Mouse (Mus musculus) MEL (cell line): ENCODE results near the gene Abca17. TPM values are rescaled to one million over a fixed set of nuclear protein-coding genes. Genes with fewer than 3 reads are reported as not detected.

ENCODE experiments used
- DNase-seq: peaks from one replicate; pipeline ENCODE4 v3.0.0; 2011; ENCODE audit warnings: low read depth, low spot score
- H3K27ac ChIP-seq: 2 replicates; pipeline ENCODE4 v1.5.1; 2012; ENCODE audit warnings: low read depth, mild to moderate bottlenecking, control low read depth, low read length, moderate library complexity; ENCODE audit not compliant: control insufficient read depth
- H3K27me3 ChIP-seq, 2 experiments: fragments of 150-350 bp in 1 of 2; sonication (generic) in 1 of 2; 2 replicates each; pipeline ENCODE4 v1.6.1; 2012; ENCODE audit warnings: low read length in 2 of 2, mild to moderate bottlenecking in 2 of 2, improper control_type of control experiment in 1 of 2, moderate library complexity in 1 of 2; ENCODE audit not compliant: insufficient read depth in 2 of 2, control insufficient read depth in 1 of 2
- H3K36me3 ChIP-seq, 2 experiments: 2 replicates each; pipeline ENCODE4 v1.6.1; 2012 to 2014; ENCODE audit warnings: low read length in 2 of 2, improper control_type of control experiment in 1 of 2, inconsistent platforms in 1 of 2, mild to moderate bottlenecking in 1 of 2; ENCODE audit not compliant: insufficient read depth in 2 of 2, control insufficient read depth in 1 of 2
- H3K4me1 ChIP-seq, 2 experiments: fragments of 150-350 bp in 1 of 2; sonication (generic) in 1 of 2; 2 replicates each; pipeline ENCODE4 v1.6.1; 2012; ENCODE audit warnings: low read length in 2 of 2, improper control_type of control experiment in 1 of 2, mild to moderate bottlenecking in 1 of 2; ENCODE audit not compliant: insufficient read depth in 2 of 2, control insufficient read depth in 1 of 2
- H3K4me3 ChIP-seq, 2 experiments: fragments of 150-350 bp in 1 of 2; sonication (generic) in 1 of 2; 2 replicates each; pipeline ENCODE4 v1.5.1; 2012; ENCODE audit warnings: low read depth in 2 of 2, low read length in 2 of 2, mild to moderate bottlenecking in 2 of 2, moderate library complexity in 2 of 2, control low read depth in 1 of 2, improper control_type of control experiment in 1 of 2; ENCODE audit not compliant: control insufficient read depth in 1 of 2, insufficient read depth in 1 of 2
- H3K79me2 ChIP-seq: 2 replicates; pipeline ENCODE4 v1.6.1; 2012; ENCODE audit warnings: mild to moderate bottlenecking, low read length, moderate library complexity; ENCODE audit not compliant: control insufficient read depth, poor library complexity, insufficient read depth
- H3K9ac ChIP-seq: 2 replicates; pipeline ENCODE4 v1.6.1; 2012; ENCODE audit warnings: low read depth, mild to moderate bottlenecking, control low read depth, low read length, moderate library complexity; ENCODE audit not compliant: control insufficient read depth, poor library complexity, severe bottlenecking
- H3K9me3 ChIP-seq: fragments of 150-350 bp; sonication (generic); replicated peaks from 2 replicates; pipeline ENCODE4 v1.6.1; 2012; ENCODE audit warnings: mild to moderate bottlenecking, low read length, improper control_type of control experiment, moderate library complexity; ENCODE audit not compliant: insufficient read depth
- CHD1 ChIP-seq: IDR thresholded peaks from 2 replicates; pipeline ENCODE4 v1.6.1; 2012; ENCODE audit warnings: low read depth, mild to moderate bottlenecking, inconsistent platforms, low read length, improper control_type of control experiment
- CTCF ChIP-seq, 3 experiments: IDR thresholded peaks in 2 of 3; conservative IDR thresholded peaks in 1 of 3; 2 replicates each; pipeline ENCODE4 v1.5.1; 2011 to 2012; ENCODE audit warnings: low read length in 3 of 3, low read depth in 2 of 3, mild to moderate bottlenecking in 2 of 3, improper control_type of control experiment in 1 of 3, inconsistent platforms in 1 of 3, mixed read lengths in 1 of 3, moderate library complexity in 1 of 3; ENCODE audit not compliant: control insufficient read depth in 1 of 3, insufficient read depth in 1 of 3, poor library complexity in 1 of 3, severe bottlenecking in 1 of 3
- EP300 ChIP-seq, 2 experiments: IDR thresholded peaks; 2 replicates each; pipeline ENCODE4 v1.6.1; 2011; ENCODE audit warnings: improper control_type of control experiment in 2 of 2, low read length in 2 of 2, low read depth in 1 of 2, mild to moderate bottlenecking in 1 of 2
- JUND ChIP-seq: IDR thresholded peaks from 2 replicates; pipeline ENCODE4 v1.6.1; 2011; ENCODE audit warnings: low read depth, mild to moderate bottlenecking, improper control_type of control experiment, low read length
- MAZ ChIP-seq: IDR thresholded peaks from 2 replicates; pipeline ENCODE4 v1.6.1; 2012; ENCODE audit warnings: low read depth, mild to moderate bottlenecking, inconsistent platforms, low read length, improper control_type of control experiment
- MXI1 ChIP-seq: IDR thresholded peaks from 2 replicates; pipeline ENCODE4 v1.6.1; 2011; ENCODE audit warnings: mild to moderate bottlenecking, low read depth, low read length, improper control_type of control experiment
- POLR2A ChIP-seq, 2 experiments: IDR thresholded peaks; 2 replicates each; pipeline ENCODE4 v1.6.1; 2011 to 2012; ENCODE audit warnings: low read length in 2 of 2, mild to moderate bottlenecking in 2 of 2, control low read depth in 1 of 2, improper control_type of control experiment in 1 of 2, low read depth in 1 of 2, moderate library complexity in 1 of 2; ENCODE audit not compliant: control insufficient read depth in 1 of 2, insufficient read depth in 1 of 2, poor library complexity in 1 of 2
- POLR2AphosphoS5 ChIP-seq: IDR thresholded peaks from 2 replicates; pipeline ENCODE4 v1.6.1; 2012; ENCODE audit warnings: low read depth, borderline replicate concordance, mild to moderate bottlenecking, inconsistent platforms, low read length, moderate library complexity, mixed read lengths
- RAD21 ChIP-seq: IDR thresholded peaks from 2 replicates; pipeline ENCODE4 v1.6.1; 2011; ENCODE audit warnings: mild to moderate bottlenecking, low read depth, low read length, improper control_type of control experiment
- SIN3A ChIP-seq: IDR thresholded peaks from 2 replicates; pipeline ENCODE4 v1.6.1; 2012; ENCODE audit warnings: low read length, improper control_type of control experiment, inconsistent platforms
- USF1 ChIP-seq: IDR thresholded peaks from 2 replicates; pipeline ENCODE4 v1.6.1; 2014; ENCODE audit warnings: low read depth, mild to moderate bottlenecking, inconsistent platforms, low read length, improper control_type of control experiment, moderate library complexity
- polyA plus RNA-seq, 2 experiments: library from polyadenylated mRNA; stranded (reverse) in 1 of 2; unstranded in 1 of 2; fragments of >175 nt in 1 of 2; fragments of >200 nt in 1 of 2; gene quantifications; 2 replicates each; pipeline versions ENCODE4 v1.2.1 to v1.2.4; 2012; ENCODE audit warnings: low replicate concordance in 2 of 2, low read depth in 1 of 2; ENCODE audit not compliant: insufficient read length in 2 of 2, insufficient read depth in 1 of 2, missing spikeins in 1 of 2
- total RNA-seq: library from RNA; depleted of rRNA; stranded (reverse); fragments of 300-350 nt; gene quantifications from 2 replicates; pipeline ENCODE4 v1.2.3, GENCODE M21; 2012

Gene Abca17
- total and polyA plus RNA-seq, 3 experiments: 0.03 to 0.04 TPM; not detected in 1

GRCm38 (mm10) chr17:24248641-24249040, 102.2 kb downstream of the Abca17 start:
- peak; percentile 47 for DNase-seq
- Histone ChIP-seq H3K9me3 (no peaks in the 10 kb centered on the region), H3K9ac (no peak overlapping the region), H3K36me3 (peaks cover 8 to 21% of the 10 kb centered on the region in 2 experiments), H3K79me2 (peaks cover 21% of the 10 kb centered on the region), H3K27me3 (no peaks in the 10 kb centered on the region), H3K27ac (no peak overlapping the region), H3K4me3 (no peak overlapping the region), H3K4me1 (peaks cover 0 to 7% of the 10 kb centered on the region in 2 experiments; a peak in 2 of 4 replicates)
- TF ChIP-seq RAD21: peak; percentile 7
- no peak for TF ChIP-seq SIN3A
- peak in 2 of 3 experiments; percentile 22 to 28; a peak in 3 of 6 replicates for TF ChIP-seq CTCF (IDR thresholded peaks at IDR 0.05 in 2 of 3, conservative IDR thresholded peaks at IDR 0.05 in 1 of 3; ENCODE audit: control insufficient read depth in 1 of 3, insufficient read depth in 1 of 3, low read depth in 2 of 3, low read length in 3 of 3, poor library complexity in 1 of 3, severe bottlenecking in 1 of 3)

- no peaks in the 10 kb centered on the region for H3K4me1 ChIP-seq
- peaks cover 5% of the 10 kb centered on the region; the same call in 1 of the 2 replicates for H3K79me2 ChIP-seq
- no peaks in the 10 kb centered on the region for H3K9me3 ChIP-seq
- H3K4me3 ChIP-seq: no peak overlapping the region
- DNase-seq: no peak
- H3K36me3 ChIP-seq: peaks cover 1 to 34% of the 10 kb centered on the region in 2 experiments; a peak in 3 of 4 replicates
- H3K27ac ChIP-seq: no peak overlapping the region
- TF ChIP-seq POLR2AphosphoS5: no peak
- TF ChIP-seq CHD1: no peak
- no peak for TF ChIP-seq SIN3A
- no peak for TF ChIP-seq USF1
- TF ChIP-seq EP300 (IDR thresholded peaks at IDR 0.05; ENCODE audit: low read depth in 1 of 2, low read length in 2 of 2): no peak
- no peak for TF ChIP-seq MAZ
- no peak for TF ChIP-seq RAD21
- TF ChIP-seq MXI1: no peak
- TF ChIP-seq, all 39 proteins: peak for 0
- Histone ChIP-seq H3K9ac (no peak overlapping the region), H3K27me3 (no peaks in the 10 kb centered on the region)
Measured at GRCm38 (mm10) chr17:24244061-24244460, 106.8 kb downstream of the Abca17 start.

- Histone ChIP-seq H3K79me2 (peaks cover 2% of the 10 kb centered on the region; the same call in 1 of the 2 replicates), H3K4me3 (no peak overlapping the region), H3K36me3 (peaks cover 0 to 28% of the 10 kb centered on the region in 2 experiments; a peak in 2 of 4 replicates), H3K27me3 (no peaks in the 10 kb centered on the region), H3K9me3 (no peaks in the 10 kb centered on the region), H3K27ac (no peak overlapping the region), H3K4me1 (no peaks in the 10 kb centered on the region), H3K9ac (no peak overlapping the region)
- TF ChIP-seq POLR2A (IDR thresholded peaks at IDR 0.05; ENCODE audit: control insufficient read depth in 1 of 2, insufficient read depth in 1 of 2, low read depth in 1 of 2, low read length in 2 of 2, poor library complexity in 1 of 2) (no peak), POLR2AphosphoS5 (no peak), JUND (no peak), RAD21 (peak; percentile 33), CTCF (IDR thresholded peaks at IDR 0.05 in 2 of 3, conservative IDR thresholded peaks at IDR 0.05 in 1 of 3; ENCODE audit: control insufficient read depth in 1 of 3, insufficient read depth in 1 of 3, low read depth in 2 of 3, low read length in 3 of 3, poor library complexity in 1 of 3, severe bottlenecking in 1 of 3) (peak; percentile 30 to 45 (median 45); a peak in 5 of 6 replicates)
- DNase-seq: peak; percentile 59
Measured at GRCm38 (mm10) chr17:24243311-24243969, 107.4 kb downstream of the Abca17 start.
